Mouse (Mus musculus) hindbrain, embryonic 14.5 days (tissue): Measurements from ENCODE around the gene Znhit2. TPM values are rescaled to one million over a fixed set of nuclear protein-coding genes. Genes with fewer than 3 reads are reported as not detected.
"Not testable (repeated sequence)": the region's sequence is repeated elsewhere in the genome, so short reads cannot be mapped to it uniquely, and the experiment has no call there.

Source experiments
- ATAC-seq: fragments of 200-750 bp; cut with Nextera tagmentation; 2 replicates; pipeline ENCODE4 v1.8.0; 2017; ENCODE audit warnings: moderate number of reproducible peaks, mild to moderate bottlenecking, moderate TSS enrichment, moderate library complexity; ENCODE audit not compliant: low FRiP score
- DNase-seq: peaks from one replicate; pipeline ENCODE4 v3.0.0-alpha.2; 2015; ENCODE audit warnings: low spot score
- H3K27ac ChIP-seq: fragments of 300-500 bp; sonication (generic); 2 replicates; pipeline ENCODE4 v1.5.1; 2014; ENCODE audit warnings: mild to moderate bottlenecking, moderate library complexity
- H3K27me3 ChIP-seq: fragments of 300-500 bp; sonication (generic); 2 replicates; pipeline ENCODE4 v1.6.1; 2014; ENCODE audit warnings: mild to moderate bottlenecking, low read length, mixed read lengths; ENCODE audit not compliant: control insufficient read depth, insufficient read depth
- H3K36me3 ChIP-seq: fragments of 300-500 bp; sonication (generic); replicated peaks from 2 replicates; pipeline ENCODE4 v1.6.1; 2014; ENCODE audit not compliant: control insufficient read depth, insufficient read depth
- H3K4me1 ChIP-seq: fragments of 300-500 bp; sonication (generic); replicated peaks from 2 replicates; pipeline ENCODE4 v1.6.1; 2014; ENCODE audit warnings: antibody characterized with exemption, low read length, mixed read lengths; ENCODE audit not compliant: control insufficient read depth, insufficient read depth
- H3K4me2 ChIP-seq: fragments of 300-500 bp; sonication (generic); replicated peaks from 2 replicates; pipeline ENCODE4 v1.6.1; 2014; ENCODE audit warnings: mild to moderate bottlenecking, moderate library complexity
- H3K4me3 ChIP-seq: fragments of 300-500 bp; sonication (generic); replicated peaks from 2 replicates; pipeline ENCODE4 v1.5.1; 2014; ENCODE audit warnings: mild to moderate bottlenecking, low read length
- H3K9ac ChIP-seq: fragments of 300-500 bp; sonication (generic); 2 replicates; pipeline ENCODE4 v1.6.1; 2014
- H3K9me3 ChIP-seq: fragments of 300-500 bp; sonication (generic); 2 replicates; pipeline ENCODE4 v1.6.1; 2016; ENCODE audit warnings: low read length; ENCODE audit not compliant: control insufficient read depth
- WGBS: fragments of 180-500 bp; shearing (Covaris S2); extraction: QIAGEN DNeasy Blood & Tissue Kit; methylation state at CpG from one replicate; pipeline ENCODE4 v1.1.7; 2014; 5-methylcytosine and 5-hydroxymethylcytosine counted together
- polyA plus RNA-seq: library from polyadenylated mRNA; unstranded; fragments of >200 nt; fragmentation: Nextera tagmentation; extraction: Ambion mirVana; gene quantifications from 2 replicates; pipeline ENCODE4 v1.2.1, GENCODE M21; 2014

Gene Znhit2
- polyA plus RNA-seq, 1 experiment from 2014 or later = 36.3 TPM

DNA sequence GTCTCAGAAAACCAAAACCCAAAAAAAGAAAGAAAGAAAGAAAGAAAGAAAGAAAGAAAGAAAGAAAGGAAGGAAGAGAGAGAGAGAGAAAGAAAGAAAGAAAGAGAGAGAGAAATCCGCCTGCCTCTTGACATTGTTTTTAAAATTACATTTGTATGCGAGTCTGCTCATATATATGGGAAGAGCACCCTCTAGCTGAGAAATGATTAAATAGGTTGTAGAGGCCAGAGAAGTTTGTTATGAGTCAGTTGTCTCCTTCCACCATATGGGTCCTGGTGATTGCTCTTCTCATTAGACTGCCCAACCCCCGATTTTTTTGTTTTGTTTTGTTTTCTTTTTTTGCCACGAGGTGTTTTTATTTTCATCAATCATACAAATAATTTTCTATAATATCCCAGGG lies 16.9 kb upstream of the Znhit2 start:
- peaks cover 21% of the 10 kb centered on the region for H3K4me1 ChIP-seq
- not testable (repeated sequence) for H3K4me3 ChIP-seq, ATAC-seq, H3K4me2 ChIP-seq, H3K9ac ChIP-seq, H3K27me3 ChIP-seq, H3K9me3 ChIP-seq, H3K27ac ChIP-seq
- 67% methylated on average over 4 of the region's 4 CpGs for WGBS
- peak; percentile 62 for DNase-seq
- peaks cover 12% of the 10 kb centered on the region for H3K36me3 ChIP-seq

- peaks cover 28% of the 10 kb centered on the region for H3K36me3 ChIP-seq
- H3K4me2 ChIP-seq = peak overlapping the region; percentile 98
- DNase-seq = no peak
- peaks cover 21% of the 10 kb centered on the region for H3K4me1 ChIP-seq
- peak; percentile 31 for ATAC-seq
- peak overlapping the region; percentile 98 for H3K4me3 ChIP-seq
- no peaks in the 10 kb centered on the region for H3K27me3 ChIP-seq
- peak overlapping the region; percentile 85 for H3K9ac ChIP-seq
- H3K9me3 ChIP-seq = no peaks in the 10 kb centered on the region
- peak overlapping the region; percentile 99 for H3K27ac ChIP-seq
- WGBS = 22% methylated on average over 20 of the region's 20 CpGs
These were observed 15.4 kb upstream of the Znhit2 start for GRCm38 (mm10) chr19:6045366-6046293.

GRCm38 (mm10) chr19:6046294-6047153 lies 14.5 kb upstream of the Znhit2 start, which contains the start of gene Syvn1:
Gene Syvn1 (plus strand): TSS chr19:6046576.
- Histone ChIP-seq H3K27me3 (no peaks in the 10 kb centered on the region), H3K9me3 (no peaks in the 10 kb centered on the region), H3K36me3 (peaks cover 37% of the 10 kb centered on the region), H3K4me3 (peak within 1 kb of the TSS; percentile 98), H3K27ac (peak within 1 kb of the TSS; percentile 99), H3K4me1 (peaks cover 21% of the 10 kb centered on the region), H3K4me2 (peak within 1 kb of the TSS; percentile 98), H3K9ac (peak within 1 kb of the TSS; percentile 85)
- under 1% methylated on average over 65 of the region's 65 CpGs for WGBS
- DNase-seq (peak; percentile 95), ATAC-seq (peak; percentile 93)

GRCm38 (mm10) chr19:6047154-6047898 lies 13.7 kb upstream of the Znhit2 start:
- Histone ChIP-seq H3K4me1 (peaks cover 21% of the 10 kb centered on the region), H3K9ac (peak overlapping the region; percentile 85), H3K27ac (peak overlapping the region; percentile 99), H3K4me3 (peak overlapping the region; percentile 98), H3K36me3 (peaks cover 45% of the 10 kb centered on the region), H3K9me3 (no peaks in the 10 kb centered on the region), H3K4me2 (peak overlapping the region; percentile 98), H3K27me3 (no peaks in the 10 kb centered on the region)
- ATAC-seq = peak; percentile 6
- WGBS = 2% methylated on average over 44 of the region's 44 CpGs
- no peak for DNase-seq

GRCm38 (mm10) chr19:6047899-6048166 lies 13.2 kb upstream of the Znhit2 start:
- peaks cover 50% of the 10 kb centered on the region for H3K36me3 ChIP-seq
- DNase-seq (no peak), ATAC-seq (no peak)
- H3K4me2 ChIP-seq = peak overlapping the region; percentile 98
- peak overlapping the region; percentile 85 for H3K9ac ChIP-seq
- H3K27me3 ChIP-seq = no peaks in the 10 kb centered on the region
- peaks cover 21% of the 10 kb centered on the region for H3K4me1 ChIP-seq
- WGBS = 81% methylated on average over 8 of the region's 8 CpGs
- no peaks in the 10 kb centered on the region for H3K9me3 ChIP-seq
- H3K27ac ChIP-seq = no peak overlapping the region
- H3K4me3 ChIP-seq = peak overlapping the region; percentile 98

- Histone ChIP-seq H3K27ac (no peak overlapping the region), H3K4me2 (no peak overlapping the region), H3K4me1 (peaks cover 21% of the 10 kb centered on the region), H3K9ac (no peak overlapping the region), H3K4me3 (no peak overlapping the region), H3K36me3 (peaks cover 60% of the 10 kb centered on the region), H3K27me3 (no peaks in the 10 kb centered on the region), H3K9me3 (no peaks in the 10 kb centered on the region)
- WGBS = 94% methylated on average over 11 of the region's 11 CpGs
- ATAC-seq = no peak
- DNase-seq = no peak
These were observed 12.1 kb upstream of the Znhit2 start for GRCm38 (mm10) chr19:6048681-6049410.

DNA sequence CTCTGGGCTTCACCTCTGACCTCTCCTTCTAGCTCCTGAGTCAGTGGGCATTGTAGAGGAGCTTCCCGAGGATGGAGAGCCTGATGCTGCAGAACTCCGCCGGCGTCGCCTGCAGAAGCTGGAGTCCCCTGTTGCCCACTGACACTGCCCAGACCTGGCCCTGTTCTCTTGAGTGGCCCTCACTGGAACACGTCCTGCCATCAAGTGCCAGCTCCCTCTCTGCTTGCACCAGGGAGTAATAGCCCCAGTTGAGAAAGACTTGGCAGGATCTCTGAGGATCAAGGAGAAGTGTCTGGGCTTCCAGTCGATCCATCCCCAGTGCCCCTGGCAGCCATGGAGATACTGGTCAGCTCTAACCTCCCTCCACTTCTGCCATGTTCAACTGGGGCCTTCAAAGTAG lies 8.5 kb upstream of the Znhit2 start:
- 88% methylated on average over 7 of the region's 7 CpGs for WGBS
- H3K36me3 ChIP-seq = peaks cover 80% of the 10 kb centered on the region
- H3K4me2 ChIP-seq = no peak overlapping the region
- H3K9ac ChIP-seq = no peak overlapping the region
- ATAC-seq (no peak), DNase-seq (no peak)
- no peaks in the 10 kb centered on the region for H3K27me3 ChIP-seq
- no peak overlapping the region for H3K4me3 ChIP-seq
- no peaks in the 10 kb centered on the region for H3K9me3 ChIP-seq
- H3K4me1 ChIP-seq = peaks cover 20% of the 10 kb centered on the region
- H3K27ac ChIP-seq = no peak overlapping the region

DNA sequence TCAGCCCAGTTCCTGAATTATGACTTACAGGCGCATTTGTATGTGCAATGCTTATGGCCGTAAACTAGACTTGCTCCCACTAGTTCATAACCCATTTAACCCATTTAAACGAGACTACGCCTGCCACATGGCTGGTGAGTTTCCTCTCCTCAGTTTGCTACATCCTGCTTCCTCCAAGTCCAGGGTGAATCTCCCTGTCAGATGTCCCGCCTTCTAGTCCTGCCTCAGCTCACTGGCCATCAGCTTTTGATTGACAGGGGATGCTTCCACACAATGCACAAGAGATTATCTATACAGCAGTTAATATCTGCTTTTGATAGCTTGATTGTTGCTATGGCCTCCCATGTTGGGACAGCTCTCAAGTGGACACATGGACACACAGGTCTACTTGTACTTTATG lies 6.7 kb upstream of the Znhit2 start:
- no peak overlapping the region for H3K9ac ChIP-seq
- H3K27ac ChIP-seq = no peak overlapping the region
- peaks cover 17% of the 10 kb centered on the region for H3K4me1 ChIP-seq
- no peak overlapping the region for H3K4me2 ChIP-seq
- no peaks in the 10 kb centered on the region for H3K9me3 ChIP-seq
- peaks cover 71% of the 10 kb centered on the region for H3K36me3 ChIP-seq
- H3K27me3 ChIP-seq = no peaks in the 10 kb centered on the region
- no peak for DNase-seq
- ATAC-seq = no peak
- 89% methylated on average over 5 of the region's 5 CpGs for WGBS
- no peak overlapping the region for H3K4me3 ChIP-seq
